Mouse (Mus musculus) left cerebral cortex, adult 11 months (tissue): ENCODE data around the gene Tlr9.

ENCODE experiments used
- DNase-seq: peaks from one replicate; pipeline ENCODE4 v3.0.0; 2022; ENCODE audit warnings: low spot score

Gene Tlr9

GRCm38 (mm10) chr9:106203990-106204851, 18.2 kb upstream of the Tlr9 start:
- no peak for DNase-seq

DNA sequence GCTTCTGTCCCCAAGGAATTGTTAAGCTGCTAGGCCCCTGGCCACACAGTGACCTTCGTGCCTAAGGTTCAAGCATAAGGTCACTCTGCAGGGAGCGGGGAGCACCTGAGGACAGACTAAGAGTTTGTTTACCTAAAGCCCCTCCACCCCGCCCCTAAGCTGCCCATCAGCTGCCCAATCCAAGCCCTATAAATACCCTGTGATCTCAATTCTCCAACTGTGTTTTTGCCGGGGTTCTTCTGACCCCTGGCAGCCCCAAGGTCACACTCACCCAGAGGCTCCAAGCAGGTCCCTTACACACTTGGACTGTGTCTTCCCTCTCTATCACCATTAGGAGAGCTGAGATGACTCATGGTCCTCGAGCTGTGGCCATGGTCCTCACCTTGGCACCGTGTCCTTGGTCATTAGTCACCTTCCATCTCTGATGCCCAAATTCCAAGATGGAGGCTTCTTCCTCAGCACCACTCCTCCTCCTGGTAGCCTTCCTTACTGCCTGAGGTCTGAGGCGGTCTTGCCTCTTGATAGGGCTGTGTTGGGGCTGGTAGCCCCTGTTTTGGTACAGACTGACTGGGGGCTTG, 16.6 kb upstream of the Tlr9 start:
- DNase-seq, result no peak

GRCm38 (mm10) chr9:106206515-106206914, 15.9 kb upstream of the Tlr9 start:
- no peak for DNase-seq

- no peak for DNase-seq
These were observed 14.2 kb upstream of the Tlr9 start for GRCm38 (mm10) chr9:106208181-106208580.

- no peak for DNase-seq
These were observed 12.4 kb upstream of the Tlr9 start for GRCm38 (mm10) chr9:106209954-106210353.

DNA sequence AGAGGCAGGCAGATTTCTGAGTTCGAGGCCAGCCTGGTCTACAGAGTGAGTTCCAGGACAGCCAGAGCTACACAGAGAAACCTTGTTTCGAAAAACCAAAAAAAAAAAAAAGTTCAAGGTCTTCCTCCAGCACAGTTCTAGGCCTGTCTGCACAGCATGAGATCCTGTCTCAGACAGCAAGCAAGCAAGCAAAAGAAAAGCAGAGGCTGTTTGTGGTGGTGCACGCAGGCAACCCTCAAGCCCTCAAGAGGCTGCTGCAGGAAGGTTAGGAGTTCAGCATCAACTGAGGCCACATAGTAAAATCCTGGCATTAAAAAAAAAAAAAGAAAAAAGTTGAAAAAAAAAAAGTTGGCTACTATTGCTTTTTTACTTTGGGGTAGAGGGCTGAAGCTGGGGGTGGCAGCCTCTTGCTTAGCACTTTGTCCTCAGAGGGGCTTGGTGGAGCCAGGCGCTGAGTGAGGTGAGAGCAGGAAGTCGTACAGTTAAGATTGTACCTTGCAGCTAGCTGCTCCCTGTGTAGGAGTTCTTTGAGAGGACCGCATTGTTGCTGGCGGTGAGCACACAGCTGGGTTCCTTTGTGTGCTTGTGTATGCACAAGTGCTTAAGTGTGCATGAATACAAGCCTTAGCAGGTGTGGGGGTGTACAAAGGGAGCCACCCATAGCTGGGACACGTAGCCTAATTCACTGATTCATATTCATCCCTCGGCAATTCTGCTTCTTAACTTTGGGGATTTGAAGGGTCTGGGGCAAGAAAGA, 11.4 kb upstream of the Tlr9 start:
- DNase-seq, result no peak

DNA sequence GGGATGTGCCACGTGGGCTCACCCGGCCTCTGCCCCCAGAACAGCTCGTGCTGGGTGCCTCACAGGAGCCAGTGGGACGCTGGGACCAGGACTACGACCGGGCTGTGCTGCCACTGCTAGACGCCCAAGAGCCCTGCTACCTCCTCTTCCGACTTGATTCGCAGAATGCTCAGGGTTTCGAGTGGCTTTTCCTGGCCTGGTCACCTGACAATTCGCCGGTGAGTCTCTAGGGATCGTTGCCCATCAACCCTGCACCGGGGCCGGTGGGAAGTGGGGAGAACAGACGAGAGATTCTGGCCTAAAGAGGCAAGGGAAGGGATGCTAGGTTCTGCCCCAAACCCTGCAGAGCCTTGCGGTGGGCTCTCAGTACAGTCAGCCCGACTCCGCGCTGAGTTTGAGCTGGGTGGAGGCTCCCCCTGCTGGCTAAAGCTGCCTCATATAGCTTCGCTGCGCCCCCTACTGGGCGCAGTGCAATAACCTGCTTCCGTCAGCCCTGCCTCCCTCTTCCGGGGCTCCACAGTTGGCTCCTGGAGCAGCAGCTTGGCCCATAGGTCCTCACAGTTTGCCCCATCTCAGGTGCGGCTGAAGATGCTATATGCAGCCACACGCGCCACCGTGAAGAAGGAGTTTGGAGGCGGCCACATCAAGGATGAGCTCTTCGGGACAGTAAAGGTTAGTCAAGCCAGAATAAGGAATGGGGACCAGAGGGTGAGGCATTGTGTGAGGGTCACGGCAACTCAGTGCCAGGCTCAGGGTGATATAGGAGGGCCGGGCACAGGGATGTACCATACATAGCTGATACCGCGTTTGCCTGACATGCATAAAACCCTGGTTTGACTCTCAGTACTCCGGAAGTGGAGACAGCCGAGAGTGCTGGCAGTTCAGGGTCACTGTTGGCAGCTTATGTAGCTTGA, 10.5 kb upstream of the Tlr9 start:
- no peak for DNase-seq

GRCm38 (mm10) chr9:106212594-106212981, 9.8 kb upstream of the Tlr9 start:
- no peak for DNase-seq

GRCm38 (mm10) chr9:106215341-106216125, 6.9 kb upstream of the Tlr9 start:
- no peak for DNase-seq

GRCm38 (mm10) chr9:106216971-106217370, 5.4 kb upstream of the Tlr9 start:
- no peak for DNase-seq

DNA sequence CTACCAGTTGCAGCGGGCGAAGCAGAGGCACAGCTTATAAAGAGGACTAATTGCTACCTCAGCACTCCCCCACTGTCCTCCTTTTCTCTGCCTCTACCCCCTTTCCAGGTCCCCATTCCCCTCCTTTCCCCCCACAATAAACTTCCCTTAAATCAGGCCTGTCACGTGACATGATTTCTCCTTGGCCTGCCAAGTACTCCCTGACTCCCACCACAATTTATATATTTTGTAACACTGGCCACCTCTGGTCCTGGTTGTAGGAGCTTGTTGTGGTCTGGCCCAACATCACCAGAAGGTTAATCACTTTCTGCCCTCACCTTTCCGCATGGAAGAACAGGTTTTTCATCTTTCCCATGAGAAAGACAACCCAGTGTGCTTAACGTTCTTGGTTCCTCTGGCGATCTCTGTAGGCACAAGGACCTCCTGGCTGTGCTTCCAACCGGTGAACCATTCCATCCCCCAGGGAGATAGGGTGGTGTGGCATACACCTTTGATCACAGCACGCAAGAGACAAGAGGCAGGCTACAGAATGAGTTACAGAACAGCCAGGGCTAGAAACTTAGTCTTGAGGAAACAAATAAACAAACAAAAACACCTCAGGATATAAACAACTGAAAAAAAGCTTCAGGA, 1.4 kb upstream of the Tlr9 start:
- DNase-seq, result no peak

DNA sequence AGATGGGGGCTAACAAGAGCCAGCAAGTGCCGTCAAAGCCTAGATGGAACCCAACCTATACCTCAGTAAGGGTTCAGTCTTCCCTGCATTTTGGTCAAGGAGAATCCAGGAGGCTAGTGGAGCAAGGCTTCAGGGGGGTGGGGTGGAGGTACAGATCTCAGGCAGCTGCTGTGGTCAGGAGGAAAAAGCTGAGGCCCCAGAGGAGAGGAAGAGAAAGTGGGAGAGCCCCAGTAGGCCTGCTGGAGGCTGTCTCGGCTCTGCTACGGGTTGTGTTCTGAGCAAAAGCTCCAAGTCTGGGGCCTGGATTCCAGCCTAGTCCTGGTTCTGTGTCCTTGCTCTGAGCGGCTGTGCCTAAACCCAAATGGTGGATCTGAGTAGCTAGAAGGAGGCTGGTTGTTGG, 596 bp downstream of the Tlr9 start:
- no peak for DNase-seq

- no peak for DNase-seq
These were observed 3.2 kb downstream of the Tlr9 start for GRCm38 (mm10) chr9:106225469-106226150.

- no peak for DNase-seq
These were observed 3.8 kb downstream of the Tlr9 start for GRCm38 (mm10) chr9:106226151-106226682.

- DNase-seq, result no peak
These were observed 5.5 kb downstream of the Tlr9 start for GRCm38 (mm10) chr9:106227790-106228429.

GRCm38 (mm10) chr9:106230051-106230733, 7.8 kb downstream of the Tlr9 start:
- DNase-seq, result no peak

DNA sequence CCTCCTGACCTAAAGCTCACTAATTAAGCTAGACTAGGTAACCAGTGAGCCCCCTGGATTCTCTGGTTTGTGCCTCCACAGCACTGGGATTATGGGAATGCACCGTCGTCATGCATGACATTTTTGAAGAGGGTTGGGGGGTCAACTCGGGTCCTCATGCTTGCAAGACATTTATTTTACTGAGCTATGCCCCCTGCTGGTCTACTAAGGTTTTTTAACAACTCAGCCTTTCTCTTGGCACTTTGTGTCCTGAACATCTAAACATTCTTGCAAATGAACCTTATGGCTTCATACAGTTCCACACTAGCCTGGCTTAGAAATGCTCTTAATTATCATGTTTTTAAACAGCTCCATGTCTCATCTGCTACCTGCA, 8.3 kb downstream of the Tlr9 start:
- no peak for DNase-seq

DNA sequence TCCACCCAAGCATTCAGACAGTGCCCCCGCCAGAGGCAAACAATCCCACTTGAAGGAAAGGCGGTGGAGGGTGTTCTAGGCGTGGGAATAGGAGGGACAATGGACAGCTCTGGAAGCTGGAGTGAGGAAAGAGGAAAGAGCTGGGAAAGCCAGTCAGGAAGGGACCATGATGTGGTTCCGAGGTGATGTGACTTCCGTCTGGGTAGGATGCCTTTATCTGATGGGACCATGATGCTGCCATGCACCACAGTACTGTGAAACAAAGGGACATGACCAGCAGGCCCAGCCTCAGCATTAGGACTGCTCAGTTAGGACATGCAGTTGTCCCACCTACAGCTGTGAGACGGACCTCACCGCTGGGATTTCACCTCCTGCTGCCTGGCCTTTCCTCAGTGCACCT, 8.8 kb downstream of the Tlr9 start:
- no peak for DNase-seq

DNA sequence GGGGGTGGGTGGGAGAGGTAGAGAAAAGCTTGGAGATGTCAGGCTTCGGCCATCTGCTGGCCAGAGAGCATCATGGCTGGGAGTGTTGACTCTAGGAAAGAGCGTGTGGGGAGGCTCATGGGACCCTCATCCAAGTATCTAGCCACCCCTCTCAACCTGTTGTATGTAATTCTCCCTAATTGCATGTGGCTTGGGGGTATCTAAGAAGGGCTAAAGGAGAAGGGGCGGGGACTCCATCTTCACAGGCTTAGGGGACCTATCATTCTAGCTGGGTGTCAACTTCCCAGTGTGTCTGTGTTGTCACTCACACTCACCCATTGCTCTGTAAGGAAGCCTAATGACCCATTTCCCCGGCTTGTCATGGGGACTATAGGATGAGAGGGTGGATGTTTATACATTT, 9.4 kb downstream of the Tlr9 start:
- no peak for DNase-seq
